8 mouse cellular contexts compared by ENCODE assay signal in genomic region chr14:79134891-79135334, GRCm38 (mm10).
DNase-seq lines count a peak whose midpoint lies in the region; ATAC-seq lines count a peak whose summit lies in the region.

No protein-coding gene starts in this region.

- no peaks in the 10 kb centered on the region for H3K9me3 ChIP-seq in forebrain, embryonic 12.5 days
- no peaks in the 10 kb centered on the region for H3K9me3 ChIP-seq in limb, embryonic 12.5 days

- peak; percentile 38 to 45 for DNase-seq in cerebellum, adult 18-20 months
- DNase-seq in cerebellum, adult 9-11 months: no peak
- peak; percentile 38 for DNase-seq in 3T3-L1 (ENCODE audit: low read depth, low spot score)
- peak; percentile 13 for DNase-seq in retina, postnatal 7 days (ENCODE audit: low read depth, low spot score)
- no peak for DNase-seq in gastrocnemius, postnatal 14 days
- DNase-seq in spleen, postnatal 10 days (ENCODE audit: low spot score in 2 of 2): no peak

- no peaks in the 10 kb centered on the region for H3K36me3 ChIP-seq in forebrain, embryonic 12.5 days (replicated peaks)
- no peaks in the 10 kb centered on the region for H3K36me3 ChIP-seq in limb, embryonic 12.5 days

- no peaks in the 10 kb centered on the region for H3K27me3 ChIP-seq in forebrain, embryonic 12.5 days
- H3K27me3 ChIP-seq in limb, embryonic 12.5 days: peaks cover 3% of the 10 kb centered on the region; the same call in 1 of the 2 replicates

- H3K4me1 ChIP-seq in forebrain, embryonic 12.5 days: peaks cover 16% of the 10 kb centered on the region
- H3K4me1 ChIP-seq in limb, embryonic 12.5 days (replicated peaks): peaks cover 40% of the 10 kb centered on the region

- 6% methylated on average over 7 of the region's 7 CpGs for WGBS in forebrain, embryonic 12.5 days
- 23% methylated on average over 7 of the region's 7 CpGs for WGBS in limb, embryonic 12.5 days

- no peak overlapping the region for H3K4me3 ChIP-seq in forebrain, embryonic 12.5 days (replicated peaks)
- H3K4me3 ChIP-seq in limb, embryonic 12.5 days (replicated peaks): no peak overlapping the region

- intact Hi-C loops in gastrocnemius, postnatal 14 days (cut with DNase I; ENCODE audit: low total_unique reads): no loop called here

- no peak overlapping the region for H3K4me2 ChIP-seq in forebrain, embryonic 12.5 days
- no peak overlapping the region; the same call in 1 of the 2 replicates for H3K4me2 ChIP-seq in limb, embryonic 12.5 days

- peak overlapping the region; percentile 61; the same call in 1 of the 2 replicates for H3K27ac ChIP-seq in forebrain, embryonic 12.5 days
- peak overlapping the region; percentile 66 for H3K27ac ChIP-seq in limb, embryonic 12.5 days

- no peak overlapping the region for H3K9ac ChIP-seq in forebrain, embryonic 12.5 days
- no peak overlapping the region for H3K9ac ChIP-seq in limb, embryonic 12.5 days (replicated peaks)

- ATAC-seq in forebrain, embryonic 12.5 days (ENCODE audit: low FRiP score): peak; percentile 60; the same call in 1 of the 2 replicates
- ATAC-seq in limb, embryonic 12.5 days (ENCODE audit: insufficient number of reproducible peaks, insufficient read depth, low FRiP score, low TSS enrichment, low read depth): no peak

Comparison
In these comparisons a context has a peak if more than half of its experiments do, and no peak if none do; other contexts are left out.
1. DNase-seq: peak in cerebellum, adult 18-20 months (2 of 2), 3T3-L1 (single experiment) and retina, postnatal 7 days (single experiment); none in cerebellum, adult 9-11 months (single experiment), gastrocnemius, postnatal 14 days (single experiment) and spleen, postnatal 10 days (0 of 2).